Mouse (Mus musculus) thymus, adult 18-20 months (tissue): Measurements from ENCODE around the gene Olfr867.

Source experiments
- DNase-seq, 2 experiments: peaks; one replicate each; pipeline ENCODE4 v3.0.0; 2022; ENCODE audit warnings: mixed read lengths in 2 of 2

The Olfr867 gene

DNA sequence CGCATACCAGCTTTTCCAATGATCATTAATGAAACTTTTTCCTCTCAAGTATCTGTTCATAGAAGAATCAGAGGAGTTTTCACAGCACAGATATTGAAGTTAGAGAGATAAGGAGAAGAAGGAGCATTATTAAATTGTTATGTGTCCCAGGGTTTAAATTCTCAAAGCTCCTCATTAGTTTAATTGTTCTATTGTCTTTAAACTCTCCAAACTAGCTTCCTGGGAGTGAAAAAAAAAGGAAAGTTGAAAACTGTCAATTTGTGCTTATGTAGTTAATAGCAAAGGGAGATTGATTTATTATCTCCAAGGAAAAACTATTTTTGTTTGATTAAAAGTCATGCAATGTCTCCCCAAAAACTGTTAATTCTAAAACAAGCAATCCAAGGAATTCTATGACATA is at the start of gene Olfr867:
Gene Olfr867 (minus strand): TSS at position 101 of the 400 bp plus-strand sequence.
- DNase-seq, result no peak

DNA sequence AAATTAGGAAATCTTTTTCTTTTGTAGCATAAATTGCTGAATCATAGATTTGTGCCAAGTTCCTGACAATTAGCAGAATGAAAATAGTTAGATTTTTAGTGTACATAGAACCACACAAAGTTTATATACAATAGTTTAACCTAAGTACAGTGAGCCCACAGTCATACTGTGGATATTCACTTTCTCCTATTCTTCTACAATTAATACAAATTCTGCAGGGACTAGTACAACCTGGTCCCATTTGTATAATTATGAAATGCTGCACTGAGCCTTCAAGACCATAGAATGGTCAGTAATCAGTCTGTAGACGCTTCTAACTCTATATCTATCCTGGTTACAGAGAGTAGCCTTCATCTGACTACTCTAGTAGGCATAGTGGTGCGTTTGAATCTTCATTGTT is 41.0 kb upstream of the Olfr867 start, which contains the start of gene Olfr868:
Gene Olfr868 (plus strand): TSS at position 301 of the 400 bp plus-strand sequence.
- DNase-seq, result no peak

DNA sequence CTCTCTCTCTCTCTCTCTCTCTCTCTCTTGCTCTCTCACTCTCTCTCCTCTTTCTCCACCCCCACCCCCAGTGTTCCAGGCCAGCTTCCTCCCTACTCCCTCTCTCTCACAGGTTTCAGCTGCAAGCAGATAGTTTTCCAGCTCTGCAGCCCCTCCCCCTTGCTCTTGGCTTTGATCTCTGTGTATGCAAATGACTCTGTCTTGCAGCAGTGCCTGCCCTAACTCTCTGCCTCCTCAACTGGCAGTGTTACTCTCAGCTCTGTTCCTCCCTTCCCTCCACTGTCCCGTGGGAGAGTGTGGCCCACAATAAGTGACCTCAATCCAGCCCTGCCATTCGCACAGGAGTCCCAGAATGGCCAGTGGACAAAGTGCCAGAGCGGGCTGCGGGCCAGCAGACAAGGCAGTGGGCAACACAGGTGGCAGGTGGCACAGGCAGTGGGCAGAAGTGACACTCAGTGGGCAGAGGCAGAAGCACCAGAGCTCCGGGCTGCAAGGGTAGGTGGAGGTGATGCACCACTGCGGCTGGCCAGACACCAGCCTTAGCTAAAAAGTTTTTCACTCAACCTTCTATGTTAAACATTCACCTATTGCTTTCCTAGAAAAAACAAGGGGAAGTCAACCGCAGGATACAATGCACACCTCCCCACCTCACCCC is 16.3 kb upstream of the Olfr867 start:
- no peak for DNase-seq

DNA sequence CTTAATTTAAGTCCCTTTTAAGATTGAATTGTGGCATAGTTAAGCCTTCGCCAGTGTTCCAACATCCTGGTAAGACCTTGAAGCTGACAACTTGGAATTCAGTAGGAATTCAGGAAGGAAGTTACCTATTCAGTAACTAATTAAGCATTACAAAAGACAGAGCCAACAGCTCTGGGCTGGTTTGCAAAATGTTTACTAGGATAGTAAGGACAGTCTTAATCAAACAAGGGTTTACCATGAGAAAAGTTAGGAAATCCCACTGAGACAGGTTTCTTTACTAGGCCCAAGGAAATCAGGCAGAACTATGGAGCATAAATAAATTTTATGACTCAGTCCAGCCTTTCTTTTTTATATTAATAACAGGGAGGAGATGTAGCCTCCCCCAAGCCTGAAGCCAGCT is 13.9 kb upstream of the Olfr867 start:
- no peak for DNase-seq

DNA sequence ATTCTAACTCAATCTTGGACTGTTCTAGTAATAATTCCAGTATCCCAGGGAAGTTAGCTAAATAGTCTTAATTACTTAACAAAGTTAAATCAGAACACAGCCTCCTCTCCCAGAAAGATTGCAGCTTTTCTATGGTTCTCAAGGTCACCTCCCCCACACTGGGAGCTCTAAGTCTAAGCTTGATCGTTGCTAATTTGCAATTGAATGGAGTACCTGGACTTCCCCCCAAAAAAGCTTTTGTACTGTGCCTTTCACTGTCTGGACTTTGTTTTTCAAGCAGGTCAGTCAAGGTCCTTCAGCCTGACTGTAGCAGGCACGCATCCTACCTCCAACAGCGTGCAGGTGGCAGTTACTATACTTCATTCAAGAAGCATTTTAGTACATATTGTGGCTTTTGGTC is 12.9 kb upstream of the Olfr867 start:
- no peak for DNase-seq

DNA sequence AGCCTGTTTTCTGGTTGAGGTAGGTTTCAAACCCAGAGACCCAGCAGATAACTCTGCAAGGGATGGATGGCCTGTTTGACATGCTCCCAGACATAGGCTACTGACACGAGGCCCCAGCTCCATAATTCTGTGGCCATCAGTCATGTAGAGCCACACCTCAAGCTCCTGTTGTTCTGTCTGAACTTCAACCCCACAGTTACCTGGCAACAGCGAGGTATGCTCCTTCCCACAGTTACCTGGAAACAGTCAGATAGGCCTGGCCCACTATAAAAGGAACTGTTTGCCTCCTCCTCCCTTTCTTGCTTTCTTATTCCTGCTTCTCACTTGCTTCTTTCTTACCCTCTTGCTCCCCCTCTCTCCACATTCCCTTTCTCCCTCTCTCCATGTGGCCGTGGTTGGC is 9.4 kb downstream of the Olfr867 start:
- DNase-seq, result no peak

DNA sequence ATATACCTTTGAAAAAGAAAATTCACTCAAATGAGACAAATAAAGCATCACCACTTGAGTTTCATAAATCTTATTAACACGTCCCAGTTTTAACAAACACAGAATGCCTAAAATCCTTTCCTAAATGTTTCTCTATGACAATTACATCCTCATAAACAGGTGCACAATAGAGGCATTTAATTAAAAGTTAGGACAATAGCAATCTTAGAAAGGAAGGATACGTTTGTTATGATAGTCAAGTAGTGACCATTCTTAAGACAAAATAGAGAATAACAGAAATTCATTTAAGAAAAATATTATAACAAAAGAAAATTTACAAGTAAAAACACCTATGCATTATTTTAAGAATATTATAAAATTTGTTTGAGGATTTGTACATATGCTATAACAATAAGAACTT is 29.4 kb downstream of the Olfr867 start, which contains the start of gene Olfr866:
Gene Olfr866 (minus strand): TSS at position 101 of the 400 bp plus-strand sequence.
- no peak for DNase-seq
